Mouse (Mus musculus) midbrain, embryonic 10.5 days (tissue): ENCODE data around the gene Fxyd3. TPM values are rescaled to one million over a fixed set of nuclear protein-coding genes. Genes with fewer than 3 reads are reported as not detected.
A peak's percentile ranks its signal among the peaks of the same experiment; 100 is the strongest.

Experiments used
- DNase-seq: peaks from one replicate; pipeline ENCODE4 v3.0.0-alpha.2; 2017; ENCODE audit warnings: low spot score
- H3K27ac ChIP-seq: fragments of 300-500 bp; sonication (generic); replicated peaks from 2 replicates; pipeline ENCODE4 v1.5.1; 2016; ENCODE audit warnings: mild to moderate bottlenecking
- H3K27me3 ChIP-seq: fragments of 300-500 bp; sonication (generic); 2 replicates; pipeline ENCODE4 v1.6.1; 2016; ENCODE audit warnings: low read depth, mild to moderate bottlenecking; ENCODE audit not compliant: poor library complexity, severe bottlenecking
- H3K36me3 ChIP-seq: fragments of 300-500 bp; sonication (generic); 2 replicates; pipeline ENCODE4 v1.6.1; 2016; ENCODE audit warnings: mild to moderate bottlenecking, moderate library complexity
- H3K4me1 ChIP-seq: fragments of 300-500 bp; sonication (generic); 2 replicates; pipeline ENCODE4 v1.6.1; 2016
- H3K4me3 ChIP-seq: fragments of 300-500 bp; sonication (generic); 2 replicates; pipeline ENCODE4 v1.5.1; 2016; ENCODE audit warnings: mild to moderate bottlenecking, moderate library complexity
- H3K9me3 ChIP-seq: fragments of 300-500 bp; sonication (generic); replicated peaks from 2 replicates; pipeline ENCODE4 v1.6.1; 2016; ENCODE audit warnings: mild to moderate bottlenecking
- WGBS: fragments of 180-500 bp; shearing (Covaris S2); methylation state at CpG from one replicate; pipeline ENCODE4 v1.1.7; 2016; 5-methylcytosine and 5-hydroxymethylcytosine counted together
- polyA plus RNA-seq: library from polyadenylated mRNA; unstranded; fragments of >200 nt; fragmentation: Nextera tagmentation; extraction: Ambion mirVana; gene quantifications from 2 replicates; pipeline ENCODE4 v1.2.1, GENCODE M21; 2016

Gene Fxyd3
- polyA plus RNA-seq, 1 experiment from 2014 or later: 3.4 TPM

DNA sequence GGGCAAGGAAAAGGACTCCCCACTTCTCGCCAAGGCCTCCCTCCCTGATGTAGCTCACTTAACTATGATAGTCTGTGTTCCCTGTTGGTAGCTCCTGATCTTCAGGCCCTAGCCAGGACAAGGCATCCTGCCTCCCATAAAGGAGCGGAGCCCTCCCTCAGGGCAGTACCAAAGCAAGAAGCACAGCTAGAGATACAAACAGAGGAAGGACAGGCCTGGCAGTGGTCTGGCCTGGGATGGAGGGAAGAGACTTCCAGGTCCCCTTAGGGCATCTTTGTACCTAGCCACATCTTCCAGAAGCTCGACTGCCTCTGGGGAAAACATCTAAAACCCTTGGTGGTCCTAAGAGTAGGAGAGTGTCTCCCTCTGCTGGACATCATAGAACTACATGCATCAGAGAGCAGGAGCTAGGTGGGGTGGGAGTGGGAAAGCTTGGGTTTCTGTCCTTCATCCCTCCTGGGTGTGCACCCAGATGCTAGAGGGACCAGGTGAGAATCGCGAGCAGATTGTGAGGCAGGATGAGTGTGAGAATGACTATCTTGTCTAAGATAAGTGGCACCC, 1.5 kb upstream of the Fxyd3 start:
- Histone ChIP-seq H3K27me3 (no peaks in the 10 kb centered on the region), H3K9me3 (no peaks in the 10 kb centered on the region), H3K27ac (peak overlapping the region; percentile 2; the same call in 1 of the 2 replicates), H3K4me1 (peaks cover 6% of the 10 kb centered on the region), H3K4me3 (no peak overlapping the region), H3K36me3 (no peaks in the 10 kb centered on the region)
- no peak for DNase-seq
- 48% methylated on average over 5 of the region's 5 CpGs for WGBS

DNA sequence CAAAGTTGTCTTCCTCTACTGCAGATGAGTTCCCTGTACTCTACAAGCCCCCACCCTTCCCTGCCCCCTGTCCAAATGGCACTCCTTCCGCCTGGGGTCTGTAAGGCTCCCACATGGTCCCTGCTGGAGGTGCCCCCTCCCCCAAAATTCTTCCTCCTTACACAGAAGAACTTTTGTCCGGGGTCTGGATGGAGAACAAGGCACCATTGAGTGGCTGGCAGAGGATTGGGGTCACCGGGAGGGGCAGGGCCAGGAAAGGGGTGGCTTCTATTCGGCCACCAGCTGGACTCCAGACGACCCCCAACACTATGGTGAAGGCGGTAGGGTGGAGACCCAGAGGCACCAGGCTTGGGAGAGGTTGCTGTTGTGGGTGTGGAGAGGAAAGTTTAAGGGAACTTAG, 966 bp upstream of the Fxyd3 start:
- 66% methylated on average over 6 of the region's 6 CpGs for WGBS

DNA sequence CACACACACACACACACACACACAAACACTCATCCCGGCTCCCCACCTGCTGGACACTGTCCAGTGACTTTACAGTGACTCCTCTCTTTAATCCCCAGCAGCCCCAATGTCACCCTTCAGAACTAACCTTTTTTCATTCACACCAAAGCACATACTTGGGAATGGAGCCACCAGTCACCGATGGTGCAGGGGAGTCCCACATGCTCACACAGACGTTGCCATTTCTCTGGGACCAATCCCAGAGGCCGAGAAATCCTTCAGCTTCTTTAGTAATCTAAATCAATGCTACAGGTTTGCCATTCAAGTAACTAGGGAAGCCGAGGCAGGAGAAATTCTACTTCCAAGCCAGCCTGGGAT, 1.8 kb downstream of the Fxyd3 start:
- no peak for DNase-seq
- Histone ChIP-seq H3K9me3 (no peaks in the 10 kb centered on the region), H3K36me3 (no peaks in the 10 kb centered on the region), H3K27ac (no peak overlapping the region), H3K27me3 (no peaks in the 10 kb centered on the region), H3K4me3 (no peak overlapping the region), H3K4me1 (peaks cover 9% of the 10 kb centered on the region)
- 85% methylated on average over 5 of the region's 5 CpGs for WGBS

More for the DNA sequence above, 966 bp upstream of the Fxyd3 start:
- H3K4me1 ChIP-seq: peaks cover 3% of the 10 kb centered on the region; the same call in 1 of the 2 replicates
- H3K36me3 ChIP-seq: no peaks in the 10 kb centered on the region
- H3K27ac ChIP-seq: peak overlapping the region; percentile 2; the same call in 1 of the 2 replicates
- DNase-seq: no peak
- H3K27me3 ChIP-seq: no peaks in the 10 kb centered on the region
- no peaks in the 10 kb centered on the region for H3K9me3 ChIP-seq
- H3K4me3 ChIP-seq: no peak overlapping the region

DNA sequence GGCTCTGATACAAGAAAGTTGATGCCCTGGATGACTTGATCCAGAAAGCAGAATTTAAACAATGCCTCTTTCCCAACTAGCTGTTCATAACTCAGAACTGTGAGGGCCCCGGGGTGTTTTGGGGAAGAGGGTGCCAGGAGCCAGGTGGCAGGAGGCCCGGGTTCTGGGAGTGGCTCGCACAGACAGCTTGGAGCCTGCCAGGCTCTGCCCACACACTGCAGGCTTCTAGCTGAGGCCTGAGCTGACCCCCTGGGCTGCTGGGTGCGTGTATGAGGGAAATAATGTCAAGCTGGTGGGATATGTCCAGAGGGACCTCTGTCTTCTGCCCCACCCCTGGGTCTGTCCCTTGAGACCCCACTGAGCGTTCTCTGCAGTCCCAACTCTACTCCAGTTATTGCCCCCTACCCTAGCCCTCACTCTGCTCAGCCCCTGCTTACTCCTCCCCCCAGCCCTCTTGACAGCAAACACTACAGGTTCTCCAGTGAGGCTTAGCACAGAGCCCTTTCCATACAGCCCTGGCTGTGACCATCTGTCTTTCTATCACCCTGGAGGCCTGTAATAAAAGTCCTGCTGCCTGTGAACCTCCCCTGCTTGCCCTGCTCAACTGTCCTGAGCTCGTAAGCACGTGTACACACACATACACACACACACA, 2.3 kb downstream of the Fxyd3 start:
- H3K4me3 ChIP-seq: no peak overlapping the region
- 79% methylated on average over 7 of the region's 7 CpGs for WGBS
- DNase-seq: no peak
- peaks cover 9% of the 10 kb centered on the region for H3K4me1 ChIP-seq
- no peaks in the 10 kb centered on the region for H3K27me3 ChIP-seq
- H3K9me3 ChIP-seq: no peaks in the 10 kb centered on the region
- H3K36me3 ChIP-seq: no peaks in the 10 kb centered on the region
- H3K27ac ChIP-seq: no peak overlapping the region

DNA sequence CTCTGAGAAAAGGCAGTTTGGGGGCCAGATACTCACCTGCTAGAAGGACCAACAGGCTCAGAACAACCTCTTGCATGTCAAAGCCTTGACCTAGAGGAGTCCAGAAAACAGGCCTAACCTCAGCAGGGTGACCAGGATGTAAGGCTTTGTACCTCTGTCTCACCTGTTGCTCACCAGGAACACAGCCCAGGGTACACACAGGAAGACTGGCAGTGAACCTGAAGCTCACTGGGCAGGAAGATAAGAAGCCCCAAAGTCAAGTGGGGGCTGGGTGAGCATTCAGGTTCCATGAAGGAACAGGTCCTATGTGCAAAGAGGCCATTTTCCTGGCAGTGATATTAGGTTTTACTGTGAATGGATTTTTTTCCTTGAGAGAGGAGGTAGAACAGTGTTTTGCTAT, 3.0 kb downstream of the Fxyd3 start:
- Histone ChIP-seq H3K9me3 (no peaks in the 10 kb centered on the region), H3K4me1 (peaks cover 9% of the 10 kb centered on the region), H3K27me3 (no peaks in the 10 kb centered on the region), H3K36me3 (no peaks in the 10 kb centered on the region), H3K27ac (no peak overlapping the region), H3K4me3 (no peak overlapping the region)
- no peak for DNase-seq

DNA sequence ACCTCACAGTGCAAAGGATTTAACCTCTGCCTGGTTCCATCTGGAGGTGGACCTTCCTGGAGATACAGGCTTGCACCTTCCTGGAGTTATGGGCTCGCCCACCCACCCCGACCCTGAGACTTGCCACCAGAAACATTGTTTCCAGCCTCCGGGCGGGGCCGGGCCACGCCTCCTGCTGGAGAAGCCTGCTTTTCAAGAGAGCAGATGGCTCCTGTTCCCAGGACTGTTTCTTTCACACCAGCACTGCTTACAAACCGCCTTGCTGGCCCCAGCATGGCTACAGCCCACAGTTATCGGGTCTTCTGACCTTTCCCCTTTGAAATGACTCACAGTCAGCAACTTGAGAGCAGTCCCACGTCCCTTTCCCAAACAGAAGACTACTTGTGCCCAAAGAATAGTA, 4.2 kb downstream of the Fxyd3 start:
- Histone ChIP-seq H3K27me3 (no peaks in the 10 kb centered on the region), H3K4me1 (peaks cover 6% of the 10 kb centered on the region), H3K27ac (0 out of 2 replicates have a peak overlapping the region, but pooled peaks have one; percentile 17), H3K4me3 (no peak overlapping the region), H3K36me3 (no peaks in the 10 kb centered on the region), H3K9me3 (no peaks in the 10 kb centered on the region)
- WGBS: 66% methylated on average over 9 of the region's 9 CpGs
- no peak for DNase-seq

DNA sequence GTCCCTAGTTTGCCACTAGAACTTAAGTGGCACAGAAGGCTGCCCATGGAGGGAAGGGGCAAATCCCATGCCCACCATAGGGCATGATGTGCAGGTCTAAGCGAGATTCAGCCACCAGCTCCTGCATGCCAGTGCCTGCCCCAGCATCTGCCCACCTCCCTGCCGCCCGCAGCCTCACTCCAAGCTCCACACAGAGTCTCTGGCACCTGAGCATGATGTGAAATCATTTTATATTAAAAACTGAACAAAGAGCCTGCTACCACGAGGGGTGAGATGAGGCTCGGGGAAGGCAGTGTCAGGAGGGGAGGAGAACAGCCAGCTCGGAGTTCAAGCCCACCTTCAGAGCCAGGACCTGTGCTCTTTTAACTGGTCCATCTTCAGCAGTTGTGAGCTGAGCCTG, 6.2 kb downstream of the Fxyd3 start:
- Histone ChIP-seq H3K27ac (no peak overlapping the region), H3K36me3 (no peaks in the 10 kb centered on the region), H3K4me1 (peaks cover 6% of the 10 kb centered on the region), H3K4me3 (no peak overlapping the region), H3K27me3 (no peaks in the 10 kb centered on the region), H3K9me3 (no peaks in the 10 kb centered on the region)
- no peak for DNase-seq
- WGBS: 85% methylated on average over 6 of the region's 6 CpGs

DNA sequence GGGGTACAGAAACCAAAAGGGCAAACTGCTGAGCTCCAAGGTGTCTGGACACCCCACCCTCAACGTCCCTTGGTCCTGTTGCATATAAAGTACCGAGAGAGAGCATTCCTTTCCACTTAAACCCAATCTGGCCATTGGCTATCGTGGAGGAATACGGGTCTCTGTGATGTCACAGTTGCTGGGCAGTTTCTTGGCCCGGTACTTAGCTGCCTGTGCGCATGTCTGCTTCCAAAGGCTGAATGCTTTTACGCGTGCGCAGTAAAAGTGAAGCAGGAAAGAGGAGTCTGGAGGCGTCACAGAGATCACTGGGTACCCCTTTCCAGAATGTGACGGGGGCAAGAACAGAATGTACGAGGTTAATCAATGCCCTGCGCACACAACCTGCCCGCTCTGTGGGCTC, 7.0 kb downstream of the Fxyd3 start:
- WGBS: 92% methylated on average over 14 of the region's 14 CpGs
- no peak overlapping the region for H3K27ac ChIP-seq
- no peak overlapping the region for H3K4me3 ChIP-seq
- H3K4me1 ChIP-seq: peaks cover 6% of the 10 kb centered on the region
- DNase-seq: no peak
- no peaks in the 10 kb centered on the region for H3K9me3 ChIP-seq
- H3K36me3 ChIP-seq: no peaks in the 10 kb centered on the region
- H3K27me3 ChIP-seq: no peaks in the 10 kb centered on the region

DNA sequence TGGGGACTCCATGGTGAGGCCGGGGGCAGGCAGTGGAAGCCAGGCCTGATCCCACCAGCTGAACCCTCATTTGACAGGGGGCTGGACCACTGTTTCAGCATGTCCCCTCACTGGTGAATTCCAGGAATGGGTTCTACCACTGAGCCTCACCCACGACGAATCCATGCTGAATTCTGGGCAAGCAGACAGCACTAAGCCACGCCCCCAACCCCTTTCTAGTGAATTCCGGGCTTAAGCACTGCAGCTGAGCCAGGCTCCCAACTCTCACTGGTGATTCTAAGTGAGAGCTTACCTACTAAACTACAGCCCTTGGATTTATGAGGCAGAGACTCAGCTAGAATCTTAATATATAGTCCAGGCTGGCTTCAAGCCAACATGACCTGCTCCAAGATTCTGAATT, 8.7 kb downstream of the Fxyd3 start:
- no peaks in the 10 kb centered on the region for H3K36me3 ChIP-seq
- DNase-seq: no peak
- H3K27ac ChIP-seq: 0 out of 2 replicates have a peak overlapping the region, but pooled peaks have one; percentile 49
- WGBS: 48% methylated on average over 5 of the region's 5 CpGs
- H3K4me1 ChIP-seq: peaks cover 6% of the 10 kb centered on the region
- H3K9me3 ChIP-seq: no peaks in the 10 kb centered on the region
- H3K4me3 ChIP-seq: no peak overlapping the region
- H3K27me3 ChIP-seq: no peaks in the 10 kb centered on the region

DNA sequence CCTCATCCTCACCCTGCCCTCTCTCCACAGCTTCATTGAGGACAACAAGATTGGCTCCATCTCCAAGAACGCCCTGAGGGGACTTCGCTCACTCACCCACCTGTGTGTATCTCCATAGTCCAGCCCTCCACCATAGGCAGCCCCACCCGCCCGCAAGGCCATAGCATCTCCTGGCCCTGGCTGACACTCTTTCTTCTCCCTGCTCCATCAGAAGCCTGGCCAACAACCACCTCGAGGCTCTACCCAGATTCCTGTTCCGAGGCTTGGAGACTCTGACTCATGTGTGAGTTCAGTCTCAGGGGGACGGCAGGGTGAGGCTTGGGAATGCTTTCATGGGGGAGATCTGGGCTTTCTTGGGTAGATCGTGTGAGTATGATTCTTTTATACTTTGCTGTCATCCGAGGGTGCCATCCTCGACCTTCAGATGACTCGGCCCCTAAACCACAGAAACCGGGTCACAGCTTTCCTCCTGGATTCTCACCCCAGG, 13.4 kb downstream of the Fxyd3 start:
- Histone ChIP-seq H3K27ac (no peak overlapping the region), H3K36me3 (no peaks in the 10 kb centered on the region)

DNA sequence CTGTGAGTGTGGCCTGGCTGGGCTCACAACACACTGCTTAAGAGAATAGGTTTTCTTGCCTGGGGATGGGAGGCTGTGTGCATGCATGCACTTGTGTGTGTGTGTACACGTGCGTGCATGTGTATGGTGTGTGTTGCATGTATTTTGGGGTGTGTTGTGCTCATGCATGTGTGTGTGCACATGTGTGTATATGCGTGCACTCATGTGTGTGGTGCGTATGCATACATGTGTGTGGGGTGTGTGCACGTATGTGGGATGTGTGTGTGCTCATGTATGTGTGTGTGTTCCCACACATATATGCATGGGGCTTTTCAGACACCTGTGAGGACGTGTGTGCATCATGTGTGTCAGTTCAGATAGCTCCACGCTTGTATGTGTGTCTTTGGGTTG, 15.9 kb downstream of the Fxyd3 start:
- H3K4me1 ChIP-seq: peaks cover 17% of the 10 kb centered on the region
- no peaks in the 10 kb centered on the region for H3K9me3 ChIP-seq
- DNase-seq: no peak
- peaks cover 4% of the 10 kb centered on the region; the same call in 1 of the 2 replicates for H3K27me3 ChIP-seq
- H3K4me3 ChIP-seq: no peak overlapping the region
- peak overlapping the region; percentile 79 for H3K27ac ChIP-seq
- no peaks in the 10 kb centered on the region for H3K36me3 ChIP-seq
- 86% methylated on average over 7 of the region's 7 CpGs for WGBS

More for the DNA sequence above, 13.4 kb downstream of the Fxyd3 start:
- DNase-seq: no peak
- Histone ChIP-seq H3K27me3 (no peaks in the 10 kb centered on the region), H3K4me1 (peaks cover 13% of the 10 kb centered on the region), H3K9me3 (no peaks in the 10 kb centered on the region), H3K4me3 (no peak overlapping the region)
- WGBS: 85% methylated on average over 12 of the region's 12 CpGs

DNA sequence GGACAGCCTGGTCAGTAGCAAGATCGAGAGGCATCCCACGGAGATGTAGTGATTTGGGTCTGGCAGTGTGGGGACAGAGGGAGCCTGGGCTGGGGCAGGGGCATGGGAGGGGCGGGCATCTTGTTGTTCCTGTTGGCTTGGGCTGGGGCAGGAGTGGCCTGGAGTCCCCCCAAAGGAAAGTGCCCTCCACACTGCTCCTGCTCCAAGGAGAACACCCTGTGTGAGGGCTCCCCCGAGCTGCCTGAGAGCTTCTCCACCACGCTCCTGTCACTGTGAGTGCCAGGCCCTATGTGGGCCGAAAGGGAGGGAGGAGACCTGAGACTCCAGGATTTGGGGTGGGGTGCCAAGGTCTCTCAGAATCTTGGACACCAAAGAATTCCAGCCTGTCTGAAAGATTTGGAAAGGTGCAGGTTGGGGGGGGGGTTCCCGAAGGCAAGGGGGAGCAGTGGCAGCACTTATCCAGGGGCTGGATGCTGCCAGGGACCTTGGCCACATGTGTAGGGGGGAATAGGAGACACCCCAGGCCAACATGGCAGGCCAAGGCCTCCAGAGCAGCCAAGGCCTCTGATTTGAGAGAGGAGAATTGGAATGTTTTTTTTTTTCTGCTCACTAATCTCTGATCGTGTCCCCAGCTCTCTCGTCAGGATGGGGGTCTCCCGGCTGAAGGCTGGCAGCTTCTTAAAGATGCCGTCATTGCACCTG, 16.4 kb downstream of the Fxyd3 start:
- Histone ChIP-seq H3K27ac (peak overlapping the region; percentile 79), H3K9me3 (no peaks in the 10 kb centered on the region), H3K4me1 (peaks cover 22% of the 10 kb centered on the region), H3K4me3 (no peak overlapping the region), H3K27me3 (peaks cover 9% of the 10 kb centered on the region; the same call in 1 of the 2 replicates), H3K36me3 (no peaks in the 10 kb centered on the region)
- no peak for DNase-seq
- 65% methylated on average over 11 of the region's 11 CpGs for WGBS

DNA sequence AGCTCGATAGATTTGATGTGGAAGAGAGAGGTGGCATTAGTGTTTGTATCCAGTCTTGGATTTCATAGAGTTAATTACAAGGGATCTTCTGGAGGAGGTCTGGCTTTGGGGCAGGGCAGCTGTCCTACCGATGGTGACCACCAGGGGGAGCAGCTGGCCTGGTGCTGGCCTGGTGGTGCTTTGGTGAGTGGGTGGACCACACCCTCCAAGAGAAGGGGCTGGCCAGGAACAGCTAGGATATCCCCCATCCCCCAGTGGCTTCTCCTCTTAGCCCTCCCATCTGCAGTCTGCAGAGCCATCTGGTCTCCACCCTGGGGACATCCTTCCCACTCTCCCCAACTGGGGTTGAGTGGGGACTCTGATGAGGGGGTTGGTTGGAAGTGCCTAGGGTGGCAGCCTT, 17.4 kb downstream of the Fxyd3 start, which contains the start of gene Lgi4:
Lgi4 (plus strand) TSS at position 235 of the 400 bp plus-strand sequence.
- DNase-seq: peak; percentile 80
- H3K36me3 ChIP-seq: no peaks in the 10 kb centered on the region
- peaks cover 32% of the 10 kb centered on the region for H3K4me1 ChIP-seq
- 5% methylated on average over 2 of the region's 2 CpGs for WGBS
- H3K27me3 ChIP-seq: peaks cover 19% of the 10 kb centered on the region
- no peak within 1 kb of the TSS for H3K4me3 ChIP-seq
- H3K27ac ChIP-seq: peak within 1 kb of the TSS; percentile 79
- H3K9me3 ChIP-seq: no peaks in the 10 kb centered on the region
